Mouse (Mus musculus) erythroblast, adult 5-6 weeks (primary cell): ENCODE data around the gene Nudc. TPM values are rescaled to one million over a fixed set of nuclear protein-coding genes. Genes with fewer than 3 reads are reported as not detected.
"Not testable (repeated sequence)": the region's sequence is repeated elsewhere in the genome, so short reads cannot be mapped to it uniquely, and the experiment has no call there.

Experiments
- ATAC-seq: replicated peaks from 2 replicates; pipeline ENCODE4 v1.8.0; 2016; ENCODE audit warnings: moderate number of reproducible peaks, mild to moderate bottlenecking, moderate TSS enrichment, inconsistent platforms; ENCODE audit not compliant: poor library complexity, low FRiP score, severe bottlenecking
- total RNA-seq, 2 experiments: library from RNA; stranded (forward) in 1 of 2; stranded (reverse) in 1 of 2; fragments of 150-400 nt in 1 of 2; fragments of 200-764, 138-1000 nt in 1 of 2; gene quantifications; 2 replicates each; pipeline versions ENCODE4 v1.2.3 to v1.2.4; 2015 to 2017; ENCODE audit warnings: low replicate concordance in 2 of 2

The Nudc gene
- total RNA-seq, 2 experiments from 2014 or later = 31.5 to 35.4 TPM

DNA sequence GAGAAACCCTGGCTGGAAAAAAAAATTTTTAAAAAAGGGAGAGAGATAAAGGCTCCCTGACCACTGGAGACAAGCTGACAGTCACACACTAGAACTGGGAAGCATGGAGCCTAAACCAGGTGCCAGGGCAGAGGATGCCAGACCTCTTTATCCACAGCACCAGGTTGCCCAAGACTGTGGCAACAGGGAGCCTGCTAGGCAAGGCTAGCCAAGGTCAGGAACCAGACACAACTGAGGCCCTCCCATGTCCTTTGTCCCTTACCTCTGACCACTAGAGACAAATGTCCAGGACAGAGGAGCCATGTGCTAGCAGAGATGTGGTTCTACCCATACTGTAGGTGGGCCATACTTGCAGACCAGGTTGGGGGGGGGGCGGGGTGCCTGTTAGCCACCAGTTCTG is 6.2 kb upstream of the Nudc start:
- ATAC-seq = no peak

DNA sequence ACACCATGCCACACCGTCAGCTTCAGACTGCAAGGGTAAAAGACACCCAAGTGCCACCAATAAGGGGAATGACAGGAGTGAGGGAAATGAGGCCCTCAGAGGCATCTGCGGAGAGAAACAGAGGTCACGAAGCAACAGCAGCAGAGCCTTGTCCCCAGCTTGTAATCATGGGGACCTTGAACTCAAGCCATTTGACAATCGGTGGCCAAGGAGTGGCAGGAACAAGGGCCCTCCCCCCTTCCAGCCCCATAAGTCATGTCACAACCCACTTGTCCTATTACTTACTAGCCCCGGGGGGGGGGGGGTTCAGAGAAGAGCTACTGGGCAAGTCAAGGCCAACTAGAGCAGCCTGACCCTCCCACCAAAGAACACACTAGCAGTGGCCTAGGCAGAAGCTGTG is 9.1 kb downstream of the Nudc start:
- ATAC-seq = no peak

DNA sequence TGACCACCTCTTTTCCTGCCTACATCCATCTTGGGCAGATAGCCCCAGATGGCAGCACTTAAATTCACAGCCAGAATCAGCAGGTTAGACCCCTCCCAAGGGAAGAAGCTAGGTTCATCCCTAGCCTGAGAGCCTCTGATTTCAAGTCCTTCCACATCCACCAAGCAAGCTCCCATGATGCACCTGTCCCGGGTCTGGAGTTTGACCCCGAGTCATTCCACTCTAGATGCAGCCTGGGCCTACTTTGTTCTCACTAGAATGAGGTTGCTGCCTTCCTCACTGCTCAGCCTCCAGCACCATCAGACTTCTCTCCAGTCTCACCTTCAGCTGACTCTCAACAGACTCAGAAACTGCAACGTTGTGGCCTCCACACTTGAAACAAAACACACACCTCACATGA is 9.7 kb downstream of the Nudc start:
- ATAC-seq = no peak

DNA sequence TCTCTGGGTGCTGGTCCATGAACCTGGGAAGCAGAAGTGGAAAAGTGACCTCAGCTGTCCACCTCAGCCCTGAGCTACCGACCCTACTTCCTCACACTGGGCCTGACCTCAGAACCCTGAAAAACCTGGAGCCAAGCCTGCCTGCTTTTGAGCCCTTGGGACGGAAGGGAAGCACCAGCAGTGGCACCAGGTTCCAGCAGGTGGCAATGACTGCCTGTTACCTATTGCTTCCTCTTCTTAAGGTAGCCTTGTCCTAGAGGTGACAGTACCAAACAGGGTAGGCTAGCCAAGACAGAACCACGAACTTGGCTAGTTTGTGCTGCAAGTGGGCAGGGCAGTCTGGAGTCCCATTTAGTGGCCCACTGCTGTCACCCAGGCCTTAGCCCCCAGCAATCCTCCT is 13.0 kb downstream of the Nudc start:
- no peak for ATAC-seq

DNA sequence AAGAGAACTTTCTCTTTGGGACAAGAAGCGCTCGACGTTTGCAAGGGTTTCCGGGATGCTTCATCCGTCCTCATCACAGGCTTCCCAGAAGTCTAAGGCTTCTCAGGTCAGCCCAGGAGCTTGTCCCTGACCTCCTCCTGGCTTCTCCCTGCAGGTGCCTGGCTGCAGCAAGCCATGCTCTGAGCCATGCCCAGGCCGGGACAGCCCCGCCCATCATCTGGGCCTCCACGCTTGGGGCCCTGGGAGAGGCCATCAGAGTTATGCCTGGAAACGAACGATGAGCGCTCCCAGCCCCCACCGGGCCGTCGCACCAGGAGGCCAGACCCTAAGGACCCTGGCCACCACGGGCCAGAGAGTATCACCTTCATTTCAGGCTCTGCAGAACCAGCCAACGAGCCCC is 18.0 kb downstream of the Nudc start:
- ATAC-seq = no peak

DNA sequence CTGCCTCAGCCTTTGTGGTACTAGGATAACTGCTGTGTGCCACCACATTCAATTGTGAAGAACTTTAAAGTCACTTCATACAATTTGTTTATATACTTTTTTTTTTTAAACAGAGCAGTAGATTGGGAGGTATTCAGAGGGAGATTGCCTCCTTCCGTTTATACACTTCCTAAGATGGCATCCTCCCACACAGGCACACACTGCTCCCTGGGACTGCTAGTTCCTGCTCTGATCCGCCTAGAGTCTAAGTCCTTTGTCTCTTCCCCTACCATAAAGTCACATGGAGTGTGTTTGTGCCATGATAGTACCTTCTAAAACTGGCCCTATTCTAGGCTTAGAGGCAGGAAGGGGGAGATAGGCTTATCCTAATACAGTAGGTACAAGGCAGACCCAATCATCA is 24.3 kb downstream of the Nudc start:
- ATAC-seq = no peak

DNA sequence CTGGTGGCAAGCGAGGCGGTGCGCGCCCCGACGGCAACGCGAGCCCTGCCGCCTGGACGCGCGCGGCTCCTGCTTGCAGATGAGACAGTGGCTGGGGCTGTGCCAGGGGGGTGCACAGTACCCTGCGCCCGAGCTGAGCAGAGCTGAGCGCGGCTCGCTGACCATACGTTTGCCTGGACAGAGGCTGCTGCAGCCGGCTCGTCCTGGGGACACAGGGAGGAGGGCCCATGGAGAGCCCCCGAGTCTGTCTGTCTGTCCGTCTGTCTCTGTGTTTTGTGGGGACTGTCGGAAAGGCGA is 26.5 kb downstream of the Nudc start:
- no peak for ATAC-seq

DNA sequence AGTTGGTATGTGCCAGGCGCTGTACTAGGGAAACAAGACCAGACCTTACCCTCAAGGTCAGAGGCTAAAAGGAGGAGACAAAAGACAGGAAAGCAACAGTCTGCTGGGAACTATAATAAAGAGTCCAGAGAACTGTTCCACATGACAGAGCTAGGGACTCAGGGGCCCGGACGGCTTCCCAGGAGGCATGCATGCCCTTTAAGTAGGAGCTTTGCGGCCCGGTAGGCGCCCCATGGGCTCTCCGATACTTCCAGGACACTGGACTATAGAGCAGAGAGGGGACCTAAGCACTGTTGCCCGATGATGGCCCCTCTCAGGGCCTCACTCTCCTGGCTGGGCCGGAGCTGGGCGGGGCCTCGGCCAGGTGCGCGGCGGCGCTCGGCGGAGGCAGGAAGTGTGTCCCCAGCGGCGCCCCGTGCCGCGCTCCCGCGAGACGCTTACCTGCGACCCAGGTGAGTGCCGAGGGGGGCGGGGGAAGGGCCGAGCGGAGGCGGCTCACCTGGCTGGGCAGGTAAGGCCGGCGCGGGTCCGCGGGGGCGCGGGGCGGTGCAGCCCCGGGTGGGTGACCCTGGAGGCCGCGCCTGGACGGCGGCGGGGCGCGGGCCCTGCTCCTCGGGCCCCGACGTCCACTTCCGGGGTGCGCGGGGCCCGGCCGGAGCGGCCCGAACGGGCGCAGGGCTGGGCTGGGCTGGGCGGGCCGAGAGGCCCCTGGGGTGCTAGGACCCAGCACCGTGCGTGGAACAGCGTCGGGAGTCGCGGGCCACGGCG is 27.0 kb downstream of the Nudc start, which contains the start of gene Kdf1:
Gene Kdf1 (plus strand): TSS at position 363 of the 768 bp plus-strand sequence.
- no peak for ATAC-seq

DNA sequence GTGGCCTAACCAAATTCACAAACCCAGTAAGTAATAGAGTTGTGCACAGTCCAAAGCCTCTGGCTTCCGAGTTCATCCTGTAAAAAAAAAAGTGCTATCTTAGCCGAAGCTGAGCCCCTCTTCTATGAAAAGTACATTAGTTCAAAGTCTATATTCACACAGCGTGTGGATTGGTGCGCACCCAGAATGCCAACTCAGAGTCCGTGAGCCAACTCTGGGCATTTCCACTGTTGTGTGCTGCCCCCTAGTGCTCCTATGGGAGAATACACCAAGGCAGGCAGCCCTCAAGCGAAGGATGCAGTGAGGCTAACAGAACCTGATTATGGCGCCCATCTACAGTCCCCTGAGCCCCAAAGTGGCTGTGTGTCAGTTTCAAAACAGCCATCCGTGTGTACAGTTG is 32.8 kb downstream of the Nudc start:
- peak; percentile 84 for ATAC-seq

DNA sequence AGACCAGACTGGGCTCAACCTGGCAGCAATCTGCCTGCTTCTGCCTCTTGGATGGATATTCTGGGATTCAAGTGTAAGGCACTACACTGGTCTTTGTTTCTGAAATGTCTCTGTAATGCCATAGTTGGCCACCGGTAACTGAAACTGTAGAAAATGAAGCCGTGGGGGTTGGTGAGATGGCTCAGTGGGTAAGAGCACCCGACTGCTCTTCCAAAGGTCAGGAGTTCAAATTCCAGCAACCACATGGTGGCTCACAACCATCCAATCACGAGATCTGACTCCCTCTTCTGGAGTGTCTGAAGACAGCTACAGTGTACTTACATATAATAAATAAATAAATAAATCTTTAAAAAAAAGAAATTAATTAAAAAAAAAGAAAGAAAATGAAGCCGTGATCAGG is 33.3 kb downstream of the Nudc start:
- not testable (repeated sequence) for ATAC-seq

DNA sequence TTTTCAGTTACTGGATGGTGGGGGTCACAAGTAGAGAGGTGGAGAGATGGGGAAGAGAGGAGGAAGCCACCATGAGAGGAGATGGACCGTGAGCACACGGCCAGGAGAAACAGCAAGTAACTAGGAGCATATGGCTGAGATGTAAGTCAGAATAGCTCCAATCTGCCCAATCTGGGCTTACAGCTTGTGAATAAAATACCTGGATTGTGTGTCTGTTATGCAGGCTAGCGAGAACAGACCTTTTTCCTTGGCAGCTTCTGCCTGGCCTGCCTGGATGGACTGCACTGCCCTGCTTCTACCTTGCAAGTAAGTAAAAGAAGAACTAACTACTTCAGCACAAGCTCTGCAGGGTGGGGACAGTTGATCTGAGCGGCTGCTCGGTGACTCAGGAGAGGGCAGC is 34.7 kb downstream of the Nudc start:
- no peak for ATAC-seq

DNA sequence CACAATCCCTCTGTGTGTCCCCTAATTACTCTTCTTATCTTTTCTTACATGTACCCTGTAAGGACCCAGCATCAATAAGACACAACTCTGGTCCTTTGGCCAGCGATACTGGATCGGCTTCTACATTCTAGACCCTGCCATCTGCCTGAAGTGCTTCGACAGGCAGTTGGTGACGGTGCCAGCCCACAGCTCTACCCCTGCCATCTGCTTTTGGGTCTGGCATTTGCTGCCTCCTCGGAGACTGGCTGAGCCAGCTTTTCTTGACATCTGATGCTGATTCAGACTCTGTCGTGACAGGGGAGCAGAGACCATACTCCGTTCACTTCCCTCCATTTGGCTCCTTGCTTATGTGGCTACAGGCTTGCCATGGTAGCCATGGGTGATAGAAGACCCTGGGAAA is 36.8 kb downstream of the Nudc start:
- ATAC-seq = no peak

DNA sequence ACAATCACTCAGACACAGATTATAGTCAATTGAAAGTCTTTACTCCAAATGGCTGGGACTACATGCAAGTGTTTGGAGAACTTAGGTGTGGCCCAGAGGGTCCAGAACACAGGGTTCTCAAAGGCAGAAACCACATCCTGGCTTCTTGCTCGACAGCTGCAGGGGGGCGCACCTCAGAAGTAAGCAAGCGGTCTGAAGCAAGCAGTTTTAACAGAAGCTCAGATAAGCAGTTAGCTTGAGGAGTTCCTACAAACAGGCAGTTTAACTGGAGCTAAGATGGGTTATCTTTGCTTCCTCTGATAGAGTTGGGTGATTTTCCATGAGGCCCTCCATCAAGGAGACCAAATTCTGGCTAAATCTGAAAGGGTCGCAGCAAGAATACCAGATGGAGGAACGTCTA is 39.2 kb downstream of the Nudc start:
- no peak for ATAC-seq

DNA sequence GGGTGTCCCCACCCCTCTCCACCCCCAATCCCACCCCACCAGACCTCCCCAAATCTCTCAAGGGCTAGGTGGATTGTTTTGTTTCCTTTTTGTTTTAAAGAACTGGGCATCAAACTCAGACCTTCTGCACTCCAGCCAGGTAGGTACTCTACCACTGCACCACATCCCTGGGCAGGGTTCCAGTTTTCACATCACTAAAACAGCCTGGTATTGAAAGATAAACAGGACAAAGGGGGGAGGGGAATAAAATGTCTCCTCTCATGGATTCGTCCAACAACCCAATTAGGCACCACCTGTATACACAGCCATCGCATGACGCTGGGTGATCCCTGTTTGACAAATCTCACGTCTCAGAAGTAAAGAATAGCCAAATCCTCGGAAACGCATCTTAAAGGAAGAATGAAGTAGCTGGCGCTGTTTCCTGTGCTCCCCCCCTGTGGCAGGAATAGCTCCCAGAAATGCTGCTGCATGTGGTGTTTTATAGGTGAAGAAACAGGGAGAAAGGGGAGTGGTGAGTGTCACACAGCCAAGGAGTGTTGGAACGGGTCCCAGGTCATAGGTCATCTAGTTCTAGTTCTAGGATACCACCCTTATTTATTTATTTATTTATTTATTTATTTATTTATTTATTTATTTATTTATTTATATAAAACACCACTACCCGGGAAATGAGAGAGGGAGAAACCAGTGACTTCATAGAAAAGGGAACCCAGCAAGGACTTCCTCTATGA is 40.9 kb downstream of the Nudc start:
- no peak for ATAC-seq

DNA sequence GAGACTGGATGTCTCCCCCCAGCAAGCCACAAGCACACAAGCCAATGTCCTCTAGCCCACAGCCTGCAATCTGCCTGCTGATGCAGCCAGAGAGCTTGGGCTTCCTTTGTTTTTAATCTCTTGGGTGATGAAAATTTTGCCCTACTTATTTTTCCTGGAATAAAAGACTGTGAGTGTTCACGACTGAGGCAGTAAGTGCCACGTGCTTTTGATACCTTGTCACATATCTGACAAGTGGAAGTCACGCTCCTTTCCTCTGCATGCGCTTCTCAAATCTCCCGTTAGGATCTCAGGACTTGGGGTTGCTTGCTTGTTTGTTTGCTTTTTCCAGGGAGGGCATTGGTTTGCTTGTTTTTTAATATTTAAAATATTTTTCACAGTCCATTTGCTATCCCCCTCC is 41.5 kb downstream of the Nudc start:
- ATAC-seq = no peak

DNA sequence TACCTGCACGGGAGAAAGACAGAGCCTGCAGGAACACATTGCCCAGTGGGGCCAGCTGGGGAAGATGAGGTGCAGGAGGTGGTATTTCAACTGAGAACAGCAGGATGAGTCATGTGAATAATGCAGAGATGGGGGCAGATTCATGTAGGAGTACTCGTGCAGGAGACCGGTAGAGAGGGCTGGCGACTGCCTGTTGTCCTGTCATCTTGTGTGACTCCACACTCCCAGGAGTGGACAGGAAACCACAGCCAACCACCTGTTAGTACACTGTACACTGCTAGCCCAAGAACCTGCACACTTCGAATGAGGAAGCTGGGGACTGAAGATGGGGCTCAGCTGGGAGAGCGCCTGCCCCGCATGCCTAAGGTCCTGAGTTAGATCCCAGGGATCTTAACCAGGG is 44.3 kb downstream of the Nudc start:
- no peak for ATAC-seq

DNA sequence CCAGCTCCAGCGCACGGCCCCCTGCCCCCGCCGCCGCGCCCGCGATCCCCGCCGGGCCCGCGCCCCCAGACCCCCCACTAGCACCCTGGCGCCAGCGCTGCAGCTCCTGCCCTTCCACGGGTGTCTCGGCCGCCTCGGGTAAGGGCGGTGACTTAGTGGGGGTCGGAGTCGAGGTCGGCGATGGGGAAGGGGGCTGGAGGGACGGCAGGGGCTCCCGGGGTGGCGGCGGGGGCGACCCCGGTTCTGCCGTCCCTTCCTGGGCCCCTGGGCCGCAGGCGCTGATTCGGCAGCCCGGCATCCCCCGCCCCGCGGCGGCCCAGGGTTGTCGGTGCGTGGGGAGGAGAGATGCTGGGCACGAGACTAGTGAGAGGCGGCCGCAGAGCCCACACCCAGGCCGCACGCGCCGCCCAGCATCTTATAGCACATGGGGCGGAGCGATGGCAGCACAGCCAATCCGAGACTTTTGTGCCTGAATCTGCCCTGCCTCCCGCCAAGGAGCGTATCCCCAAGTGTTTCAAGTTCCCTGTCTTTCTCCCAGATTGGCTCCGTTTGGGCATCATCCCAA is 47.6 kb downstream of the Nudc start, which contains the start of gene Trnp1:
Gene Trnp1 (minus strand): TSS at position 391 of the 565 bp plus-strand sequence.
- ATAC-seq = 0 out of 2 replicates have a peak, but pooled peaks have one; percentile 43

DNA sequence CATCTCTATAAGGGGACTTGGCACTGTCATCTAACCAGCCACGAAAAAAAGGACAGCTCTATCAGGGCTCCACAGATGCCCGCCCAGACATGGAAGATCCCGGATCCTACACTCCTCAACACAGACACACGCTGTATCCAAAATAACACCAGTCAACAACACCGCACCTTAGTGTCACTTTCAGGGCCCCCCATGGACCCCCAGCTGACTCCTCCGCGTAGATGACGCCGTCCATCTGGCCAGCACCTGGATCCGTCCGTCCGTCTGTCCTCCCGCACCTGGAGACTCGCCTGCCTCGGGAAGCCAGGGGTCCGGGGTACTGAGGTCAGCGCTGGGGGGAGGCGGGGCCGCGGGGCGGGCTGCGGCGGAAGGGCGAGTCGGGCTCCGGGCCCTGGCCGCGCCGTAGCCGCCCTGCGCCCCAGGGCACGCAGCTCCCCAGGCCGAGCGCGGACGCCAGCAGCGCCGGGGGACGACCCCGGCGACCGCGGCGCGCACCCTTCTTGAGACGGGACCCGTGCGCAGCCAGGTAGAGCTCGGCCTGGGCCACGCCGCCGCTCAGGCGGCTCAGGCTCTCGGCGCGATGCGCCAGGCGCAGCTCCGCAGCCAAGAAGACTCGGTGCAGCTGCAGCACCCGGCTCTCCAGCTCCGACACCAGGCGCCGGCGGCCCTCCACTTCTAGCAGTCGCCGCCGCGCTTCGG is 48.2 kb downstream of the Nudc start:
- no peak for ATAC-seq

DNA sequence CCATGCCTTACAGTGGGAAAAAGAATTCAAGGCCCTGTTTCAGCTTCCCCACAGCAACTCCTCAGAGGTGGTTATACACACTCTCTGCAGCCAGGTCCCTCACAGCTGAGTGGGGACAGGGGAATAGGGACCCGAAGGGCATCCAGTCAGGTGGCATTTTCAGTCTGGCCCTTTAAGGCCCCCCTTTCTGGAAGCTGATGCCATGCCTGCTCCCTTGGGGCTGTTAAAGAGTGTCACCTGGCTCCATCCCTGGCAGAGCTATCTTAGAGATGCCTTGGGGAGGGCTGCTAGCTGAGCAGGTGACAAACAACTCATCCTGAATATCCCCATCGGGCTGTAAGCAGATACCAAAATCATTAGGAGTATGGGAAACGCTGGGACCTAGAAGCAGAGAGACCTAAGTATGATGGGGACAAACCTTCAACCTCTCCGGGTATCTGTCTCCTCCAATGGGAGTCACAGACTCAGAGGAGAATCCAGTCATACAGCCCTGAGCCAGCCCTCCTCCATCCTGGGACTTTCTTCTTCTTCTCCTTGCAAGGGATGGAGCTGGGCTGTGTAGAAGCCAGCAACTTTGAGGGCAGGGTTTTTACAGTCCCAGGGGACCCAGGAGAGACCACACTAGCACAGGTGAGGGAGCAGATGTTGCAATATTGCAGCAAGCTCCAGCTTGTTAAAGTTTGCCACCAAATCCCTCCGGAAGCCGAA is 48.9 kb downstream of the Nudc start:
- no peak for ATAC-seq

DNA sequence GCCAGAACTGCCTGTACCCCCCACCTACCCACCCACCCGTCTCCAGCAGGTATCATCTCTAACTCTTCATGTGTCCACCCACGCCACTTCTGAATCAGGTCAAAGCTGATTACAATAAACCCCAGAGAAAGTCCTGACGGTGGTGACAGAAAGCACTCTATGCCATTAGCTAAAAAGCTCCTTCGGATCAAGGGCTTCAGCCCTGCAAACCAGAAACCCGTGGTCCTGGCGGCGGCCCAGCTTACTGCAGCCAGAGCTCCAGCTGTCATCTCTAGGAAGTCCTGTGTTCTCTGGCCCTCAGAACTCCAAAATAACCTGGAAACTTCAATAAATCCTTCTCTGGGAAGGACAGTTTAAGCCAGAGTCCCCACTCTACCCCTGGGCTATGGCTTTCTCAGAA is 50.1 kb downstream of the Nudc start:
- no peak for ATAC-seq
